Mouse (Mus musculus): ENCODE measurements around the gene Pabpn1.

DNA sequence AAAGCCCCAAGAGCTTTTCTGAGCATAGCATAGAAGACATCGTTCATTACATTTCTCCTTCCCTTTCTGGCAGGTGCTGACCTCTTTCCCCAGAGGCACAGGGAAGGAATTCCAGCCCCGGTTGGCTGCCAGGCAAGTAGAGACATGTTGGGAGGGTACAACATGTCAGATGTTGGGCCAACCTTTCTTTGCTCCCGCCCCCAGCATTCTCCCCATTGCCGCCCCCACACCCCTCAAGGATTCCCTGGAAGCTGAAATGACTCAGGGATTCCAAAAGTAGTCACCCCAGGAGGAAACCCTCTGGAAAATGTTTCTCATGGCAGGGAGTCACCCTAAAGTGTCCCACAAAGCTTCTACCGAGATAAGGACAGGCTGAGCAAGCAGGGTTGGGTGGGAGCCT lies 37.5 kb downstream of the Pabpn1 start:
- TF ChIP-seq EP300 (IDR thresholded peaks at IDR 0.05; ENCODE audit: low read depth) (no peak), CTCF (IDR thresholded peaks at IDR 0.05; ENCODE audit: low read depth) (no peak)
